Mouse (Mus musculus): Measurements from ENCODE around the gene Cpeb3. TPM values are rescaled to one million over a fixed set of nuclear protein-coding genes. Genes with fewer than 3 reads are reported as not detected.

Gene Cpeb3
- polyA plus RNA-seq, 1 experiment: 2.6 TPM

- H3K79me2 ChIP-seq (ENCODE audit: control insufficient read depth, insufficient read depth): peaks cover 7% of the 10 kb centered on the region
- no peaks in the 10 kb centered on the region for H3K36me3 ChIP-seq (ENCODE audit: control insufficient read depth, insufficient read depth)
- no peak for TF ChIP-seq POLR2AphosphoS2 (IDR thresholded peaks at IDR 0.05; ENCODE audit: insufficient read length, low read depth)
- no peak for TF ChIP-seq POLR2A (IDR thresholded peaks at IDR 0.05; ENCODE audit: insufficient read length, low read depth)
- TF ChIP-seq USF1 (IDR thresholded peaks at IDR 0.05; ENCODE audit: low read depth): no peak
- TF ChIP-seq TCF12 (IDR thresholded peaks at IDR 0.05; ENCODE audit: insufficient read depth, poor library complexity, severe bottlenecking): no peak
- TF ChIP-seq TCF3 (IDR thresholded peaks at IDR 0.05; ENCODE audit: insufficient read length, low read depth): no peak
- TF ChIP-seq MYOD1 (IDR thresholded peaks at IDR 0.05; ENCODE audit: control insufficient read depth in 1 of 3, insufficient read length in 2 of 3, low read depth in 2 of 3): no peak
- no peak for TF ChIP-seq MYOG (IDR thresholded peaks at IDR 0.05; ENCODE audit: control insufficient read depth in 1 of 3, insufficient read depth in 1 of 3, insufficient read length in 2 of 3, low read depth in 2 of 3)
- TF ChIP-seq MAX (IDR thresholded peaks at IDR 0.05; ENCODE audit: low read depth): no peak
- no peak for TF ChIP-seq REST (IDR thresholded peaks at IDR 0.05; ENCODE audit: insufficient read depth, insufficient read length)
- no peak overlapping the region for H3K4me3 ChIP-seq
- no peaks in the 10 kb centered on the region for H3K27me3 ChIP-seq (ENCODE audit: control insufficient read depth, insufficient read depth, insufficient read length)
- no peak overlapping the region for H3K4me2 ChIP-seq (ENCODE audit: low read depth)
- H3ac ChIP-seq (ENCODE audit: control insufficient read depth, insufficient read length): no peak overlapping the region
Measured at GRCm38 (mm10) chr19:37203371-37203770, 5.0 kb downstream of the Cpeb3 start.

DNA sequence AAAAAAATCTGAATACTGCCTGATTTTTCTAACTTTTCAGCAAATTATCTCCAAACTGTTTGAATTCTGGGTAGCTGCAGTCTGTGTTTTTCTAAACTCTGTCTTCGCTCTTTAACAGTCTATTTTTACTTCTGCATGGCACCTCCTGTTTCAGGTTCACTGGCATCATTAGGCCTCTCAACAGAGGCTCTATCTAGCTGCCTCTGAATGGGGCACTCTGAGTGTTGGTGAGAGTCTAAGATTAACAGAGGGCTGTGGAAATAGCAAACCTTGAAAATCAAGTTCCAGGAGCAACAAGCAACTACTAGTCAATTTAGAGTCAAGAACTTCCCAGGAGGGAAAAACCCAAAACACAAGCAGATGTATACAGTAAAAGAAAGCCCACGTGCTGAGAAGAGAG is 8.5 kb downstream of the Cpeb3 start:
- H3K36me3 ChIP-seq (ENCODE audit: control insufficient read depth, insufficient read depth): no peaks in the 10 kb centered on the region
- TF ChIP-seq MAX (IDR thresholded peaks at IDR 0.05; ENCODE audit: low read depth) (no peak), MYOG (IDR thresholded peaks at IDR 0.05; ENCODE audit: control insufficient read depth in 1 of 3, insufficient read depth in 1 of 3, insufficient read length in 2 of 3, low read depth in 2 of 3) (no peak), CEBPB (IDR thresholded peaks at IDR 0.05; ENCODE audit: insufficient read depth, poor library complexity, severe bottlenecking) (no peak), USF1 (IDR thresholded peaks at IDR 0.05; ENCODE audit: low read depth) (no peak), POLR2A (IDR thresholded peaks at IDR 0.05; ENCODE audit: insufficient read length, low read depth) (no peak), TCF3 (IDR thresholded peaks at IDR 0.05; ENCODE audit: insufficient read length, low read depth) (no peak)
- H3K79me2 ChIP-seq (ENCODE audit: control insufficient read depth, insufficient read depth): no peaks in the 10 kb centered on the region
- H3K4me3 ChIP-seq: no peak overlapping the region
- no peaks in the 10 kb centered on the region for H3K27me3 ChIP-seq (ENCODE audit: control insufficient read depth, insufficient read depth, insufficient read length)
- no peak overlapping the region for H3ac ChIP-seq (ENCODE audit: control insufficient read depth, insufficient read length)
- no peak overlapping the region for H3K4me2 ChIP-seq (ENCODE audit: low read depth)

GRCm38 (mm10) chr19:37198165-37198880 is 10.1 kb downstream of the Cpeb3 start:
- TF ChIP-seq MAX (IDR thresholded peaks at IDR 0.05; ENCODE audit: low read depth) (no peak), E2F4 (IDR thresholded peaks at IDR 0.05; ENCODE audit: insufficient read depth) (no peak), MYOG (IDR thresholded peaks at IDR 0.05; ENCODE audit: control insufficient read depth in 1 of 3, insufficient read depth in 1 of 3, insufficient read length in 2 of 3, low read depth in 2 of 3) (no peak), SRF (IDR thresholded peaks at IDR 0.05; ENCODE audit: control insufficient read depth, insufficient read length, low read depth) (no peak), TCF12 (IDR thresholded peaks at IDR 0.05; ENCODE audit: insufficient read depth, poor library complexity, severe bottlenecking) (no peak), TCF3 (IDR thresholded peaks at IDR 0.05; ENCODE audit: insufficient read length, low read depth) (no peak), MYOD1 (IDR thresholded peaks at IDR 0.05; ENCODE audit: control insufficient read depth in 1 of 3, insufficient read length in 2 of 3, low read depth in 2 of 3) (no peak), REST (IDR thresholded peaks at IDR 0.05; ENCODE audit: insufficient read depth, insufficient read length) (no peak), POLR2AphosphoS2 (IDR thresholded peaks at IDR 0.05; ENCODE audit: insufficient read length, low read depth) (no peak), POLR2A (IDR thresholded peaks at IDR 0.05; ENCODE audit: insufficient read length, low read depth) (no peak), CEBPB (IDR thresholded peaks at IDR 0.05; ENCODE audit: insufficient read depth, poor library complexity, severe bottlenecking) (no peak), USF1 (IDR thresholded peaks at IDR 0.05; ENCODE audit: low read depth) (no peak)
- no peaks in the 10 kb centered on the region for H3K36me3 ChIP-seq (ENCODE audit: control insufficient read depth, insufficient read depth)
- H3K4me2 ChIP-seq (ENCODE audit: low read depth): no peak overlapping the region
- no peak overlapping the region for H3K4me3 ChIP-seq
- no peaks in the 10 kb centered on the region for H3K27me3 ChIP-seq (ENCODE audit: control insufficient read depth, insufficient read depth, insufficient read length)
- no peaks in the 10 kb centered on the region for H3K79me2 ChIP-seq (ENCODE audit: control insufficient read depth, insufficient read depth)
- H3ac ChIP-seq (ENCODE audit: control insufficient read depth, insufficient read length): no peak overlapping the region

GRCm38 (mm10) chr19:37192475-37193058 is 15.8 kb downstream of the Cpeb3 start:
- Histone ChIP-seq H3K4me3 (no peak overlapping the region), H3K4me2 (ENCODE audit: low read depth) (no peak overlapping the region), H3K36me3 (ENCODE audit: control insufficient read depth, insufficient read depth) (no peaks in the 10 kb centered on the region), H3K79me2 (ENCODE audit: control insufficient read depth, insufficient read depth) (no peaks in the 10 kb centered on the region), H3ac (ENCODE audit: control insufficient read depth, insufficient read length) (no peak overlapping the region), H3K27me3 (ENCODE audit: control insufficient read depth, insufficient read depth, insufficient read length) (no peaks in the 10 kb centered on the region)
- TF ChIP-seq SRF (IDR thresholded peaks at IDR 0.05; ENCODE audit: control insufficient read depth, insufficient read length, low read depth) (no peak), MAX (IDR thresholded peaks at IDR 0.05; ENCODE audit: low read depth) (no peak), MYOG (IDR thresholded peaks at IDR 0.05; ENCODE audit: control insufficient read depth in 1 of 3, insufficient read depth in 1 of 3, insufficient read length in 2 of 3, low read depth in 2 of 3) (no peak)

DNA sequence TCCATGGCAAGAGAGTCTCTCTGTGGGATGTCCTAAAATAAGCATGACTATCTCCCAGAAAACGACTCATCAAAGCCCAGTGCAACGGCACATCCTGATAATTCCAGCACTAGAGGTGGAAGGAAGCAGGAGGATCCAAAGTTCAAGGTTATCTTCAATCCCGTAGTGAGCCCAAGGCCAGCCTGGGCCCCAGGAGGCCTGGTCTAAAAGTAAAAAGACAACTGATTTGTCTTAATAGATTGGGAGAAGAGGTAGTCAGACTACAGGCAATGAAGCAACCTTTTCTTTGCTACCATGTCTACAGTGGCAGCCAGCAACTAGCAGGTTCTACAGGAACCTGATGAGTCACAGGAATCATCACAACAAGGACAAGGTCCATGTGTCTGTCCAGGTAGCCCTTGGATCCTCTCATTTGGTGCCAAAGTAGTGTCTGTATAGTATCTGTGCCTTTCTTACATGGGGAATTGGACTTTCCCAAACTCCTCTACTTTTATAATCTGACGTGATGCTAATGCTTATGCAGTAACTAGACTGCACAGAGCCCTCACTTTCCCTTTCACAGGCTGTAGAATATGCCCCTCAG is 19.9 kb downstream of the Cpeb3 start:
- no peaks in the 10 kb centered on the region for H3K36me3 ChIP-seq (ENCODE audit: control insufficient read depth, insufficient read depth)
- no peaks in the 10 kb centered on the region for H3K27me3 ChIP-seq (ENCODE audit: control insufficient read depth, insufficient read depth, insufficient read length)
- H3ac ChIP-seq (ENCODE audit: control insufficient read depth, insufficient read length): no peak overlapping the region
- H3K4me2 ChIP-seq (ENCODE audit: low read depth): no peak overlapping the region
- no peaks in the 10 kb centered on the region for H3K79me2 ChIP-seq (ENCODE audit: control insufficient read depth, insufficient read depth)
- H3K4me3 ChIP-seq: no peak overlapping the region
- no peak for TF ChIP-seq TCF3 (IDR thresholded peaks at IDR 0.05; ENCODE audit: insufficient read length, low read depth)
